Mouse (Mus musculus) ES-CJ7 (cell line): ENCODE measurements around the gene Dlg2.
A peak's percentile ranks its signal among the peaks of the same experiment; 100 is the strongest.

ENCODE experiments used
- DNase-seq: peaks from one replicate; pipeline ENCODE4 v3.0.0; 2011; ENCODE audit warnings: low read depth, low spot score

The Dlg2 gene

DNA sequence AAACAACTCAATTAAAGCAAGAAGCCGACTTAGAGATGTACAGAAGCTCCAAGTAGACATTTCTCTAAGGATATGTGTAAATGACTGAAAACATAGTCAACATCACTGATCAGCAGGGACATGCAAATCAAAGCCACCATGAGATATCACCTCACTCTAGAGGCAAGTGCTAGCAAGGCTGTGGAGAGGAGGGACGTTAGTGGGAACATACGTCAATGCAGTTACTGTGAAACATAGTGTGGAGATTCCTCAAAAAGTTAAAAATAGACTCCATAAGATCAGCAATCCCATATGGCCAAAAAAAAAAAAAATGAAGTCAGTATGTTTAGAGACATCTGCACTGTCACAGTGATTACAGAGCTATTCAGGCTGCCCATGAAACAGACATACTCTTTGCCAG, 349.2 kb downstream of the Dlg2 start:
- no peak for DNase-seq

DNA sequence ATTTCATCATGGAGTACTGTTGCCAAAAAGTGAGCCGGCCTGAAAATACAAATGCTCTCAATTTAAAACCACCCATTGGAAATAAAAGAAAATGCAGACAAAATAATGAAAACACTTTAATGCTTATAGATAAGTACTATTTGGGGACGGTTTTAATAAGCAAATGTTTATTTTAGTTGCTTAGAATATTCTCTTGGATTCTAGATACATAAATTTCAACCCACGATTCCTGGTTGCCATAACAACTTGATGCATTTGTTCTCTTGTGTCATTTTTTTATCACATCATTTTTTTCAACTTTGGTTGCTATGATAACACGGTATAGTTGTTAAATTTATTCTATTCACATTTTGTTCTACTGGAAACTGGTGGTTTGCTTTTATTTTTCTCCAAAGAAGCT, 364.8 kb downstream of the Dlg2 start:
- no peak for DNase-seq

DNA sequence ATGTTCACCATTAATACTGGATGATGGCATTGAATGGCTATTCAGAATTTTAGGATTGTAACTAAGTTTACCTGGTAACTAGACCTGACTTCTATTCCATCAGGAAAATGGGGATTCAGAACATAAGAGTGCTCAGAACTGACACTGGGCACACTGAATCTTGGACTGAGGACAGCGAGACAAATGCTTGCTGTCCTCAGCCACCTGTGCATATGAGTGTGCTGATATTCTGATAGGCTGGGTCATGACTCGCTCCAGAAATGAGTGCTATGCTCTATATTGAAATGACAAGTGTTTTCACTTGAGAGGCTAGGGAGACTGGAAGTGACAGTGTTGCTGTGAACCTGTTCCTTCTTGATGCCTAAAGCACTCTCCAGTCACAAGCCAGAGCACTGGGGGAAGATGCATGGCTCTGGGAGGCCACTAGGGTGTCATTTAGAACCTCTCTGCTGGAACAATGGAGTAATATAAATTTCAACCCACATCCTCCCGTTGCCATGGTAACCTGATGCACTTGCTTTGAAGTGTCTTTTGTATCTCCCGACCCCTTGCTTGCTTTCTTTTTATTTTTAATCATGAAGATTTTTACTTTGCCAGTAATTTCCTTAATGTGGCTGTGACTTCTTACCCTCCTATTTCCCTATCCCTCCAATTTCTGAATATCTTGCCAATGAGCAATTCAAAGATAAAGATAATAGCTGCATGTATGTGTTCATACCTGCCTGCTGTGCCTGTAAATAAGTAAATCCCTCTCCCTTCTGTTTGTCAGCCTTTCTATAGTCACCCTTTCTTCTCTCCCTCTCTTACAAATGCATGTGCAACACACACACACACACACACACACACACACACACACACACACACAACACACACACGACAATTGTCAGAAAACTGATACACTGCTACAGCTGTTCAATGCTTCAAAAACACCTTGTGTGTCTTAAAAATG, 367.1 kb downstream of the Dlg2 start:
- DNase-seq = peak; percentile 29

DNA sequence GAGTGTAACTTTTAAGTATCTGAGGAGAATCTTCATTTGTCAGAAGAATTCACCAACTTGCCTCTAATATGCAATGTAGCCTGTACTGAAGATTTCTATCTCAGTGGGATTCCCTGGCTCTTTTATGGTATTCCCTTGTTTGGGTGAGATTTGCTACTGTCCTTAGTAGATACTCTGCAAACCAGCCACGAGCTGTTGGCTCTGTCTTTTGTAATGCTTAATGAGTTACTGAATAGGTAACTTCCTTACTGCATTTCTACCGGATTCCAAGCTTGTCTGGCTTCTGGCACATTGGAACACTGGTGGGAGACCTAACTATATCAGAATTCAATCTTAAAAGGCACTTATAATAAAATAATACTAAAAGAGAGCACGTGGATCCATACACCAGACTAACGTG, 400.3 kb downstream of the Dlg2 start:
- DNase-seq = peak; percentile 59

DNA sequence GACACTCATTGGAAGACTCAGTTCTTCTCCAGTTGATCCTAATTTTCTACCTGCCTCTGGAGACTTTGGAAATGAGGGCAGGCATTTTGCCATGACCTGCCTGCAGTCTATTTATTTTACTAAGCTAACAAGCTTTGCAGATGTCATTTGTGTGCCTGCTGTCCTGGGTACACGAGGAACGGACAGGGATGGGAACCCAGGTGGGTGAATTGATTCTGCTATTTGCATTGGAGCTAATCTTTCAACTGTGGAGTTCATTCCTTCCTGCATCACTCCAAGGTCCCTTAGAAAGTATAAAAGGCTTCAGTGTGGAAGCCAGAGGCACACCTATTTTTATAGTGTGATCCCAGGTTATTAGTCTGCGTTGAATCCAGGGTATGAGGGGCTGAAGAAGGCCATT, 406.3 kb downstream of the Dlg2 start:
- DNase-seq = no peak

DNA sequence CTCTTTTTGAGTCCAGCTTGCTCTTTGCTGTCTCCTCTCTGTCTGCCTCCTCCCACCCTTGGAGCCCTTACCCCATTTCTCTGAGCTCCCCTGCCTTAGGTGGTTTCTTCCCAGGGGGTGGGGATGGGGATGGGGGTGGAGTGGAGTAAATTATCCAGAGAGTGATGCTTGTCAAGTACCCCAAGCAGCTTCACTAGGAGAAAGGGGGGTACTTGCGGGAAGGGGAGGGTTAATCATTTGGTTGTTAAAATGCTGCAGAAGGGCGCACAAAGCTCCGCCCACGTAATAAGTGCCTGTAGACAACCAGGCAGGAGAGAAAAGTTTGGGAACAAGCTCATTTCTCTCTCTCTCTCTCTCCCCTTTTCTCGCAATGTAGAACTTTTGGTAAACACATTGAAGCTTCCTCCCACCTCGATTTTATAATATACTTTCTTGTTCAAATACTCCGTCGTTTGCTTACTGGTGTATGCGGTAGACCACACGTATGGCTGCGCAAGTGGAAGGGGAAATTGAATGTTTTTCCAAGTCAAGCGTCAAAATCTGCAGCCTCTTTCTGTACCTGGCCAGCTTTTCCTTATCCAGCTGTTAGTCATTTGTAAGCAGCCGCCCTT, 410.0 kb downstream of the Dlg2 start:
- no peak for DNase-seq

DNA sequence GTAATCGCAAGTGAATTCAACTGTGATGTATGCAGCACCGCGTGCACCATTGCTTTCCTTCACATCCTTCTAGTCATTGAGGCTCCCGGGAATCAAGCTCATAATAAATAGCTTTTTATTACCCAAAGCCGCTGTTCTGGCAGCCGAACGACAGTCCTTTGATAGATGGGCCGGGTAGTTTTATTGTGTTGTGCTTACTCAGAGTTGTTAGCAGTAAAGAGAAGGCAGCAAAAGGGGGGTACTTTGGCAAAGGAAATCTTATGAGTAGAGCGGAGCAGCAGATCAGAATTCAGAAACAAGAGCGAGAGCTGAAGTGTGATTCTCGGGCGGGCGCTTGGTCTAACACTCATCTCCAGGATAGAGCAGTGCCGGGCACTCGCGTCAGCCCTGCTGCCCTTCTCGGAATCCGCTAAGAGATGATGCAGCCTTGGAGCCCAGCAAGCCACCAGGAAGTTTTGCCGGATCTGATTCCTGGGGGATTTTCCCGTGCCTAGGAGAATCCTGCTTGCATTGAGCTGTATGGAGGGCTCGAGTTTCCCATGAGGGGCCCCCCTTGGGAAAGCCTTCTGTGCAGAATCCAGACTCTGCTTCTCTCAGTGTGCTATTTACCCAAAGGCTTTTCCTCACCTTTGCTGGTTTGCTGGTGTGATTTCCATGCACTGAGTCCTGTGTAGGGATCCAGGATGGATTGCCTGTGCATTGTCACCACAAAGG, 410.7 kb downstream of the Dlg2 start:
- peak; percentile 22 for DNase-seq

DNA sequence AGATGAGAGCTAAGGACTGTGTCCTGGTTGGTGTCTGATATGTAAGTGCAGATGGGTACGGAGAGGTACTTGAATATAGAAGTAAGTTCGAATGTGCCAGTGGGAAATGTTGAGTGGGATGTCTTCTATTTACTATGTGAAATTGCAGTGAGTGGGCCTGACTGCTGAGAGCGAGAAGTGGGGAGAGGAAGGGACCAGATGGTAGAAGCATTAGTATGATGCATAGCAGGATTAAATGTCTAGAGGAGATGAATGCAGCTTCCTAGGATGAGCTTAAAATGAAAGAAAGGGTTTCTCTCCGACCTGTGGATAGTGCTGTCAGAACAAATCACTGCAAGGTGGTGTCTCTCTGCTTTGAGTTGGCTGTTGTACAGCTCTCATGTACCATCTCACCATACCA, 451.0 kb downstream of the Dlg2 start:
- no peak for DNase-seq

DNA sequence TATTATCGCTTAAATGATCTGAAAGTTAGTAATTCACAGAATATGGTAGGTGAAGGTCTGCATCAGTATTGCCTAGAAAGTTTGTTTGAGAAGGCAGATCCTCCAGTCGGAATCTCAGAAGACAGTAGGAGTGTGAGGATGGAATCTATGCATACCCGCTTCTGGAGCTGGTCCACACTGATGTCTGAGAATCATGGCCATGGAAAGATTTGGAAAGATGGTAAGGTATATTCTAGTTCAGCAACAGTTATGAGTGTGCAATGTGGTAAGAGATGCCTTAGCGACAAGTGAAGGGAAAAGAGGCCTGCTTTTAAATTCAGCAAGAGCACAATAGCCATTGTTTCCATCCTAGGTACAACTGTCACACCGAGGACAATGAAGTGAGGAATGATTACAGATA, 464.3 kb downstream of the Dlg2 start:
- DNase-seq = no peak

DNA sequence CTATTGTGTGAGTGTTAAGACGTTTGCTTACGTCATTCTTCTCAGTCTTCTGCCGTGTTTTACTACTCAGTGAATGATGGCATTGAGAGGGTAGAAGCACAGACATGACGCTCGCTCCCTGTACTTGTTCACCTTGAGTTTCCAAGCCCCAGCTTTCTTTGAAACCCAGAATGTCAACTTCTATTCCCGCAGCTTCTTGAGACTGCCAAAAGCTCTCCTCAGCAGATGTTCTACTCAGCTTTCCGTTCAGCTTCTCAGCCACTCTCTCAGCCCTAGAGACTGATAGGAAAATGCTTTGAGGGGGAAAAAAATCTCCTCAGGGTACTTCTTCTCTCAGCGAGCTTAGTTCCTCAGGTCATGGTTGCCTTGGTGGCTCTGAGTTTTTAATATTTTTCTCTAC, 470.6 kb downstream of the Dlg2 start:
- no peak for DNase-seq

DNA sequence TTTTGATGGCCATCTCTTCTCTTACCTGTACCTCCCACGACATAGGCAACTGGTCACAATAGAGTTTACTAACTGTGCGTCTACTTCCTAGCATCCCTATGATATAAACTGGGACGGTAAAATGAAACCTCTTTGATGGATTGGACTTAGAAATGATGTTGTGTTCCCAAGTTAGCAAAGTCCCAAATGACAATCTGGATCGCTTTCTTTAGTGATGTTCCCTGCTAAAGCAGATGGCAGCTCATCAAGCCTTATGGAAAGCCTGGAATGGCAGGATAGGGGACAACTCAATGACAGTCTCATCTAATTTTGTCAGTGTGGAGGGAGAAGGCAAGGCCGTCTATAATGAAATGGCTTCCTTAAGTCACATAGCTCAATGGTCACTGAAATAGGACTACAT, 472.7 kb downstream of the Dlg2 start:
- no peak for DNase-seq

DNA sequence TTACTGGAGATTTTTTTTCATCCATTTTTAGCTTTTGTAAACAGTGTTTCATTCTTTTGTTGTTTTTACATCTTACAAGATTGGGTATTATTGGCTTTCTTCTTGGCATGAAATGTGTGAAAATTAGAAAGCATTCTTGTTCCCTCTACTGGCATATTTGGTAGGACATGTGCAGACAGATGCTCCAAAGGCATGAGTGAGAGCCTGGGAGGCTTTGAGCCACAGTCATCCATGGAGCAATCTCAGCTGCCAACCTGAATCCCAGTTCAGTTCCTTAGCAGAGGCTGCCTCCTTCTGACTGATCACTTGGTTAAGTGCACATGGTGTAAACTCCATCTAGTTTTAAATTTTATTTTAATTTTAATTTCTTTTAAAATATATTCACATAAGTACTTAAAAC, 500.8 kb downstream of the Dlg2 start:
- DNase-seq = no peak

DNA sequence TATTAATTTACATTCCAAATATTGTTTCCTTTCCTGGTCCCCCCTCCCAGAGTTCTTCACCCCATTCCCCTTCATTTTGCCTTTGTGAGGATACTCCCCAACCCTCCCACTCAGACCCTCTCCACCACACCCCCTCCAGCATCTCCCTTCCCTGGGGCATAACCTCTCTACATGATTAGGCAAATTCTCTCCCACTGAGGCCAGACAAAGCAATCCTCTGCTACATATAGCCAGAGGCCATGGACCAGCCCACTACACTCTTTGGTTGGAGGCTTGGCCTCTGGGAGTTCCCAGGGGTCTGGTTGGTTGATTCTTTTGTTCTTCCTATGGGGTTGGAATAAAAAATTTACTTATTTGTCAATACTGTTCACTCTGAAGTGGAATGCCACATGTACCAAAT, 505.6 kb downstream of the Dlg2 start:
- peak; percentile 24 for DNase-seq

DNA sequence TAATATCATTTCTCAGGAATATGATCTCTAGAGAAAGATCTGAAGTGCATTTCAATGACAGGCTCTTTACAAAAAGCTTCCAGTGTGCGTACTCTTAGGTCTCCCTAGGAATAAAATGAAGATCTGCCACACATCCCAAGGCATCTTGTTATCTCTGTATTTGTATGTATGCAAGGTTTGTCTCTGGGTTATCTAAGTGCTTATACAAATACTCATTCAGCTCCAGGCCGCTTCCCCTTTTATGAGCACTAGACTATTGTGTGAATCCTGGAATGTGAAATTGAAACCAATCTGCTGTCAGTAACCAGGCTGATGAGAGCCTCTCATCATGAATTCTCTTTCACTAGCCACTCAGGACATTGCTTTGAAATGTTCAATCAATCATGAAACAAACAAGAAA, 534.2 kb downstream of the Dlg2 start:
- DNase-seq = no peak

DNA sequence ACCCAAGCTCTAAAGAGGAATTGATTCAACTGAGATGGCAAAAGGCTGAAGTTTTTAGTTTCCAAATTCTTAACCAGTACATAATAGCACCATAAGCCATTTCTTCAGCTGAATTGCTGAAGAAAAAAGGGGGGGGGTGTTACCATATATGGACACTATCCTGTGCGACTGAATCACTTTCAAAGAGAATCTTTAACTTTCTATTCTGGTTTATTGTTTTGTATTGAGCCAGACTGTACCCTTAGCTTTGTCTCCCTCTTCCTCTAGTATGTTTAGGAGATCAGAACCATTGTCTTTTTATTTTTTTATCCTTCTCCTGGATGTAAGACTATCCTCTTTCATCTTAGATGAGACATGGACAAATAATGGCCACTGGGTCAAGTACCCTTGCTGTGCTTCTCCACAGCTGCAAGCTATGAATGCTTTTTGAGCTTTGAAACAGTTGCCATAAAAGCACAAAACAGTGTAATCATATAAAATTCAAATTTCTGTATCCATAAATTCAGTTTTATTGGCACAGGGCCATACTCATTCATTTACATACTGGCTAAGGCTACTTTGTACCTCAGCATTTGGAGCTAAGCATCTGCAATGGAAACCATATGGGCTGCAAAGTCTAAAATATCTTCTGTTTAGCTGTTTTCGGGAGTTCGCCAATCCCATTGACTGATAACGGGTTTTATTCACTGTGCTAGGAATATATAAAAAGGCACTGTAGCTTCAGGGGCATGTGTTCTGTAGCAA, 568.7 kb downstream of the Dlg2 start:
- no peak for DNase-seq

DNA sequence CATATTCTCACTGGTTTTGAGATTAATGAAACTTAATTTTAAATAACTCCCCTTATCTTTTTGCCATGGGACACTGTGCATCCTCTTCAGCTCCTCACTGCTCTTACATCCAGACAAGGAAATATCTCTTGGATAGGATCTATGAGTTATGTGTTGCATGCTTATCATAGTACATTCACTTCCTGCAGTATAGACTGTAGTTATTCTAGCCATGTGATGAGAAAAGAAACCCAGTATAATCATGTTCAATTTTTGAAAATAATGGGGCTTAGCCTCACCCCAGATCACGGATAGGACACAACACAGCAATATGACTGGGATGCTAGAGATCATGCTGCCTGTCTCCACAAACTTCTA, 569.2 kb downstream of the Dlg2 start:
- DNase-seq = no peak

DNA sequence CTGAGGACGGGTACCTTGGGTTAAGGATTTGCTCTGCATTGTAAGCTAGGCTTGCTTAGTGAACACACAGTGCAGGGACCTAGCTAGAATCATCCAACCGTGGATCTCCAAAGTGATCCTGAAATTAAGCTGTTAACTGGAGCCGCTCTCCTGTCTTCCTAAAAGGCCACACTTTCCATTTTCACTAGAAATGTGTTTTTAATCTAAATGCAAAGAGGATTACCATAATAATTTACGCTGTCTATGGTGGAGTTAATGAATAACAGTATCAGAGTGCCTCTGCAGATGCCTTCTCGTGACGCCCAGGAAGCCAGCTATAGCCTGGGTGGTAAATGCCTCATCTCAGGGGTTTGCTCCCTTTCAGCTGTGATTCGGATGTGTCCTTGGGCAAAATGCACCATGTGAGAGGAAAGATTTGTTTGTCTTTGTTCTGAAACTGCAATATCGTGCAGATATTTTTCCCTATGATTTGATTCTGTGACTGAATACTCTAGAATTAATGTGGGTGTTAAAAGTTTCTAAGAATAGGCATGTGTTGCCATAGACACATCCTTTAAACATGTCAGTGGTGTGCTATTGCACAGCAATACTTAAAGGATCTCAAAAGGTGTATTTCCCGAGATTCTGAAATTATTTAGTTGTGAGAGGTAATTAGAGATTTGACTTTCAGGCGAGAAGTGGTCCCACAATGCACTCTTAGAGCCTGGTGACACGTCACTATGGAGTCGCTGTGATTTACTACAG, 587.0 kb downstream of the Dlg2 start:
- no peak for DNase-seq

DNA sequence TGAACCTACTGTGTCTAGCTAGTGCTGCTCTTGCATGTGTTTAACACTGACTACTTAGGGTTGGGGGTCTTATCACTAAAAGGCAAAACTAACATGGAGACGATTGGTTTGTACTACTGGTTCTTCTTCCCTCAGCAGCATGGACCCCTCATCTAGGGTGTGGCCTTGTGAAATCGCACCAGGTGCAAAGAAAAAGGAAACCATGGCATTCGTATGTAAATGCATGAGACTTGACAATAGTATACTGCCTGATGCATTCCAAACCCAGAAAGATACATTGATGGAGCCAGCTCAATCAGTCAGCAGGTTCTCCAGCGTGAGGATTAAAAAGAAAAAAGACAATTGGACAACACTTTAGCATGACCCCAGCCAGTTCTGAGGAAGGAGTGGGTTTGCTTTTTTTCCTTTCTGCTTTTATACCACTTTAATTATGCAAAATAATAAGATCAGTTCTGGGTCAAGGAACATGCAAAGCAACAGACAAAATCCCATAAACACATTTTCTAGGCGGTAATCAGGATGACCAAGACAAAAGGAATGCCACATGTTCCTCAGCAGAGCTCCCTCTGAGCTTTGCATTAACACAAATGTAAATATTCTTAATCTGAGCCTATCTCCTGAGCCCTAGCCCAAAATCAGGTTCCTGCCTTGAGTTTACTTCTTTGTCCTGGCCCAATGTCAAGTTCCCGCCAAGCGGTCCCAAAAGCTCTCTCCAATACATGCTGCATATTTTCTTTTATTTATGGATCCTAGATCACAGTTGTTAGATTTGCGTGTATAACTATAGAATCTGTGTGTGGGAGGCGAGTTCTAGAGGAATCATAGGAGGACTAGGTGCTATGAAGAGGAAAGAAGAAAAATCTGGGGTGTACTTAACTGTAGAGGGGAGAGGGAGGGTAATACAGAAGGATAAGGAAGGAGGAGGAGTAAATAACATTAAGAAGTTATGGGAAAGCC, 595.6 kb downstream of the Dlg2 start:
- DNase-seq = no peak

DNA sequence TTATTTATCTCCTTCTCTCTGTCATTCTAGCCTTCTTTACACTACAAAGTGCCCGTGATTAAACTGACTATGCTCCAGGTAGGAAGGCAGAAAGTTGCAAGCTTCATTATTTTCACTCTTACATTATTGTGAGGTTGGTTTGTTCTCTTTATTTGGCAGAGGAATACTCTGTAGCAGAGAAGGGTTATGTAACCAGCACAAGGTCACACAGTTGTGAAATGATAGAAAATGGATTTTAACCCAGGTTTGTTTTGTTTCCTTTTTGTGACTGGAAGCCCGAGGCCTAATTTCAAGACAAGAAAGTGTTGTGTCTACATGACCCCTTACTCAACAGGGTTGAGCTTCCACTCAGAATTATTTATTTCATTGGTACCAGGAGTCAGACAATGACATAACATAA, 609.6 kb downstream of the Dlg2 start:
- DNase-seq = no peak
